Mouse (Mus musculus): ENCODE measurements around the gene Mtx3.

GRCm38 (mm10) chr13:92833162-92833561 is 11.4 kb upstream of the Mtx3 start:
- TF ChIP-seq CTCF (conservative IDR thresholded peaks at IDR 0.05; ENCODE audit: low read length) (no peak), NANOG (IDR thresholded peaks at IDR 0.05; ENCODE audit: borderline replicate concordance, low read length) (no peak), POU5F1 (IDR thresholded peaks at IDR 0.05; ENCODE audit: borderline replicate concordance, low read length) (no peak)

Data from E14TG2a.4 (cell line).